Mouse (Mus musculus) MEL (cell line): ENCODE results near the gene Tollip.

ENCODE experiments used
- CTCF ChIP-seq, 3 experiments: IDR thresholded peaks in 2 of 3; conservative IDR thresholded peaks in 1 of 3; 2 replicates each; pipeline ENCODE4 v1.5.1; 2011 to 2012; ENCODE audit warnings: low read length in 3 of 3, low read depth in 2 of 3, mild to moderate bottlenecking in 2 of 3, improper control_type of control experiment in 1 of 3, inconsistent platforms in 1 of 3, mixed read lengths in 1 of 3, moderate library complexity in 1 of 3; ENCODE audit not compliant: control insufficient read depth in 1 of 3, insufficient read depth in 1 of 3, poor library complexity in 1 of 3, severe bottlenecking in 1 of 3
- TCF12 ChIP-seq: IDR thresholded peaks from 2 replicates; pipeline ENCODE4 v1.6.1; 2014; ENCODE audit warnings: low read depth, mild to moderate bottlenecking, inconsistent platforms, low read length, improper control_type of control experiment, moderate library complexity

GRCm38 (mm10) chr7:141955565-141956173, 37.4 kb upstream of the Tollip start:
- TF ChIP-seq TCF12 (no peak), CTCF (IDR thresholded peaks at IDR 0.05 in 2 of 3, conservative IDR thresholded peaks at IDR 0.05 in 1 of 3; ENCODE audit: control insufficient read depth in 1 of 3, insufficient read depth in 1 of 3, low read depth in 2 of 3, low read length in 3 of 3, poor library complexity in 1 of 3, severe bottlenecking in 1 of 3) (no peak)
